Mouse (Mus musculus): ENCODE measurements at regions not wholly inside any gene's neighbourhood (a gene's known extent, or its start where the extent isn't known, plus 50 kb on each side); places are given as distances from the start of the nearest gene placed in this dataset.
"Not testable (repeated sequence)": the region's sequence is repeated elsewhere in the genome, so short reads cannot be mapped to it uniquely, and the experiment has no call there.

DNA sequence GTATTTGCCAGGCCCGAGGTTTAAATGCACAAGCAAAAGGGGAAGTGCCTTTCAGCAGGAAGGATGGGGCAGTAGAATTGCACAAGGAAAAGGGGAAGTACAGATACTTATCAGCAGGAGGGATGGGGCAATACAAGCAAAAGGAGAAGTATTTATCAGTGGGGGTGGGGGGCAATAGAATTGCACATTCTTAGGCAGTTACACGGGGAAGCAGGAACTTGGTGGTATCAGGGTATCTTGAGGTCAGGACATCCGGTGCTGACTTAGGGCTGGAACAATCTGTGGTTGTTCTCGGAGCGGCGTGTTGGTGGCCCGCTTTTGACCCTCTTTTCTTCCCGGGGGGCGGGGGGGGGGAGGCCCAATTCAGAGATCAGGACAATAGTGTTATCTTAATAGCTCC, 112.4 kb upstream of the Tmem150c start:
- WGBS = 98% methylated on average over 9 of the region's 9 CpGs

DNA sequence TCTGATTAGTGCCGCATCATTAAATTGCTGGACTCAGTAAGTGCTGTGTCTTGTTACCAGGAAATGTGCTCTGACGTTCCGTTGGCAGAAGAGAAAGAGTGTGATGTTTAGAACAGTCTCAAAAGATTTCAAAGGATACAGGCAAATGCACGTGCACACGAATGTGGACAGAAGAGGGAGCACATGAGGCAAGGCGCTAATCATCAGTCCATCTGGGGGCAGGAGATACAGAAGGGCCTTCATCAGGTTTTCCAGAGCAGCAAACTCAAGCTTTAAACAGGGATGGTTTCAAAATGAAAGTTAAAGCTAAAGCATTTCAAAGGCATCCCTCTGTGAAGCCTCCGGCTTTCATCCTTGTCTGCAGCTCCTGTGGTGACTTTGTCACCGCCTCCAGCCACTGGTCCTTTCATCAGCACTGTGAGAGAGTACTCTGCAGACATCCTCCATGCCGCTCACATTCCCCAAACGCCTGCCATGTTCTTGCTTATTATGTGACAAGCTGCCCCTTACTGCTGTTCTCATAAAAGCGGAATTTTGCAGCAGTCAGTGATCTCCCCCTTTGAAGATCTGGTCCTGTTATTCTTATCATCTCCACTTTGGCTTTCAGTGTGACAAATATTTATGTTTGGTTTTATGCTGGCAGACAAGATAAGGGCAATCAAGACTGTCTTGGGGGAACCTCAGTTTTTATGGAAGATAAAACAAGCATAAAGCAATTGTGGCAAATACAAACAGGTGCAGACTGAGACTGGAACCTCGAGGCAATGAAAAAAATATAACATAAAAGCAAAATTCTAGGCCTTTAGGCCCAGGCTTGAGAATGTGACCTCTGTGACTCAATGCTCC, 111.5 kb upstream of the Tmem150c start:
- peak; percentile 50 for DNase-seq (ENCODE audit: low spot score)
- no peak overlapping the region for H3K4me3 ChIP-seq (ENCODE audit: low read depth, low read length)
- peak; percentile 67 for ATAC-seq
- no peaks in the 10 kb centered on the region for H3K9me3 ChIP-seq (replicated peaks; ENCODE audit: control insufficient read depth, low read length)
- H3K9ac ChIP-seq (ENCODE audit: low read length) = no peak overlapping the region
- no peaks in the 10 kb centered on the region for H3K27me3 ChIP-seq (replicated peaks; ENCODE audit: control insufficient read depth, insufficient read depth, low read length)
- no peaks in the 10 kb centered on the region for H3K4me1 ChIP-seq (ENCODE audit: control insufficient read depth, insufficient read depth, low read length)
- H3K27ac ChIP-seq (ENCODE audit: low read depth, low read length) = no peak overlapping the region
- WGBS = 49% methylated on average over 12 of the region's 12 CpGs
- no peak overlapping the region for H3K4me2 ChIP-seq (ENCODE audit: low read length)
- no peaks in the 10 kb centered on the region for H3K36me3 ChIP-seq (ENCODE audit: control insufficient read depth, insufficient read depth, low read length)

More for the DNA sequence above, 112.4 kb upstream of the Tmem150c start:
- not testable (repeated sequence) for H3K4me1 ChIP-seq (ENCODE audit: control insufficient read depth, insufficient read depth, low read length); DNase-seq (ENCODE audit: low spot score); H3K36me3 ChIP-seq (ENCODE audit: control insufficient read depth, insufficient read depth, low read length); H3K9me3 ChIP-seq (replicated peaks; ENCODE audit: control insufficient read depth, low read length); H3K4me2 ChIP-seq (ENCODE audit: low read length); ATAC-seq; H3K4me3 ChIP-seq (ENCODE audit: low read depth, low read length); H3K27me3 ChIP-seq (replicated peaks; ENCODE audit: control insufficient read depth, insufficient read depth, low read length); H3K27ac ChIP-seq (ENCODE audit: low read depth, low read length); H3K9ac ChIP-seq (ENCODE audit: low read length)

DNA sequence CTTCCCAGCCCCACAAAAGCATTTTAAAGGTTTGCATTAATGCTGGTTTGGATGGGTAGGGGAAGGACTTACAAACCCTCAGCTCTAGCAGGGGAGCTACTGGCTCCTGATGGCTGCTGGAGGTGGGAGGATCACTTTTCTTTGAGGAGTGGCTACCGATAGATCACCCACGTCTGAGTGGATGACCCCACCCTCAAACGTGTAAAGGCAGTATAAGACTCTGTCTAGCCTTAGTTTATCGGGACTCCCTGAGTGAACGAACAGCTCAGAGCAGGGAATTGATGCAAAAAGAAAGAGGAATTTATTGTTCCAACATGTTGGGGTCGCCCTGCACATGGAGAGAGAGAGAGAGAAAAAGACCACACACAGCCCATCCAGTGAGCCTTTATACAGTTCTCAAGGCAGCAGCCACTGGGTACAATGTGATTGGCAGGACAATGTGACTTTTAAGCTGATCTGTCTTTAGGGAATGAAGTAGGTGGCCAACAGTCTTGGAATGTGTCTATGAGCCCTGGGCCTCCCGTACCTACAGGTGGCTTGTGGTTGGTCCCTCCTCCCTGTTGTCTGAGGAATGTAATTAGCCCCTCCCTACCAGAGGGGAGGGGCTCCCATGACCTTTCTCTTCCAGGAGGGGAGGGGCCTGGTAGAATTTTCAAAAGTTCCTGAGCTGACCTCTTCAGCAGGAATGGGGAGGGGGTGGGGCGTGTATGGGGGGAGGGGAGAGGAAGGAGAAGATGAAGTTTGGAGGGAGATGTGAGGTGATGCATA, 108.7 kb upstream of the Tmem150c start:
- DNase-seq (ENCODE audit: low spot score) (no peak), ATAC-seq (no peak)
- Histone ChIP-seq H3K9me3 (replicated peaks; ENCODE audit: control insufficient read depth, low read length) (no peaks in the 10 kb centered on the region), H3K27ac (ENCODE audit: low read depth, low read length) (no peak overlapping the region), H3K4me1 (ENCODE audit: control insufficient read depth, insufficient read depth, low read length) (no peaks in the 10 kb centered on the region), H3K9ac (ENCODE audit: low read length) (no peak overlapping the region), H3K4me3 (ENCODE audit: low read depth, low read length) (no peak overlapping the region), H3K36me3 (ENCODE audit: control insufficient read depth, insufficient read depth, low read length) (no peaks in the 10 kb centered on the region), H3K27me3 (replicated peaks; ENCODE audit: control insufficient read depth, insufficient read depth, low read length) (no peaks in the 10 kb centered on the region), H3K4me2 (ENCODE audit: low read length) (no peak overlapping the region)
- 67% methylated on average over 8 of the region's 8 CpGs for WGBS

DNA sequence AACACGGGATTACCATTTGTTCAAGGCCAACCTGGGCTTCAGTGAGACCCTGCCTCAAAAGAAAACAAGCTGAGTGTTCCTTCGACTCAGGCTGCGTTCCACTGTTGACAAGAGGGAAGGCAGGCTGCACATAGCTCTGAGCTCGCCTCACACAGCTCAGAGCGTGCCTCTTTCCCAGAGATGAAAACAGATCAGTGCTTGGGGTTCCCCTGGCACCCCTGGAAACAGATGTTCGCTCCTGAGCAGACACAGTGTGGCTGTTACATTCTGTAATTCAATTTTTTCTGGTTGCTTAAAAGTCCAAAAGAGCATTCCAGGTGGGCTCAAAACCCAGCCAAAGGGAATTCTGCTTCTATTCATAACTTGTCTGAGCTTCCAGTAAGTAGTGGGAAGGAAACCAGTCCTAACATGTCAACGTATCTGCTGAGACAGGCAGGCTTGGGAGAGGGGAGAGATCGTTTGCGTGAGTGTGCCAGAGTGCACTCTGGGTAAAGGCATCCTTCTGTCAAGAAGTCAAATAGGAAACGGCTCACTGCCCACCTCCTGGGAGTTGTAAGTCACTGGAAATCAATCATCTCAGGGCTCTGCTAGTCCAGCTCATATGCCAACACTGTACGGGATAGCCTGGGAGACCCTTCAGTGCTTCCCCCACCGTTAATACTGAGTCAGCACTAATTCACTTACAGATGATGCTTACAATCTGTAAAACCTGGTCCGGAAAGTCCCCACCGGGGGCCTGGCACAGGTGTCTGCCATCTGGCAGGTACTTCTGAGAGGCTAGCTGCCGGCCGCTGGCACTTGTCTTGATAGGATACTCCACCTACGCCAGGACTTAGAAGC, 107.3 kb upstream of the Tmem150c start:
- Histone ChIP-seq H3K4me1 (ENCODE audit: control insufficient read depth, insufficient read depth, low read length) (no peaks in the 10 kb centered on the region), H3K9ac (ENCODE audit: low read length) (no peak overlapping the region), H3K27ac (ENCODE audit: low read depth, low read length) (no peak overlapping the region), H3K36me3 (ENCODE audit: control insufficient read depth, insufficient read depth, low read length) (no peaks in the 10 kb centered on the region), H3K9me3 (replicated peaks; ENCODE audit: control insufficient read depth, low read length) (no peaks in the 10 kb centered on the region), H3K27me3 (replicated peaks; ENCODE audit: control insufficient read depth, insufficient read depth, low read length) (no peaks in the 10 kb centered on the region), H3K4me3 (ENCODE audit: low read depth, low read length) (no peak overlapping the region), H3K4me2 (ENCODE audit: low read length) (no peak overlapping the region)
- WGBS = 74% methylated on average over 17 of the region's 17 CpGs
- no peak for DNase-seq (ENCODE audit: low spot score)
- ATAC-seq = no peak

DNA sequence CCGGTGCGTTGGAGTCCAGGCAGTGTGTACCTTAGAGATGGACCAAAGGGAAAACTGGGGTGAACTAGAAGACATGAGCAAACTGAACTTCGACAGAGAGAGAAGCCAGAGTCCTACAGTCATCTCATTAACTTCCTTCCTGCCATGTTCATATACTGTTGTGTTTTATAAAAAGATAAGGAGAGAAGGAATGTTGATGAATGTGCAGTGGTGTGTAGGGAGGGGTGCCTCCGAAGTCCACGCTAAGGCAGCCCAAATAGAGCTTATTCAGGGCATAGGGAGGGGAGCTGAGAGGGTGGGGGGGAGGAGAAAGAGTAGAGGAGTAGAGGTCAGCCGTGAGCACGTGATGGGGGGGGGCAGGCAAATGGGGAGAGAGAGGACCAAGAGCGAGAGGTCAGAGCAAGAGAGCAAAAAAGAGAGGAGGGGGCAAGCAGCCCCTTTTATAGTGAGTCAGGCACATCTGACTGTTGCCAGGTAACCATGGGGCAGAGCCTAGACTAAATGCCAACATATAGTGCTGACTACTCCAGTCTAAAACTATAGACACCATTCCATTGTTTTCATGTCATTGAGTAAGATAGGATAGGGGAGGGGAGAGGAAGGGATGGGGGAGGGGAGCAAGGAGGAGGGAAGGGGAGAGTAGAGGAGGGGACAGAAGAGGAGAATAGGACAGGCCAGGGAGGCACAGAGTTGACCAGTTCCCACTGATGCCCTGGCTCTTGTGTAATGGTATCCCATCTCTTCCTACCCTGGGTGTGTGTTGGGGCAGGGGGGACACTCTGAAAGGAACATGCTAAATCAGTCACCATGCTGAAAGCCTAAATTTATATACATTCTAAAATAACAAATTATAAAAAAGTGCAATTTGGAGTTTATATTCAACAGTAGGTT, 100.4 kb upstream of the Tmem150c start:
- peaks cover 13% of the 10 kb centered on the region; the same call in 1 of the 2 replicates for H3K4me1 ChIP-seq (ENCODE audit: control insufficient read depth, insufficient read depth, low read length)
- no peaks in the 10 kb centered on the region for H3K9me3 ChIP-seq (replicated peaks; ENCODE audit: control insufficient read depth, low read length)
- ATAC-seq = peak; percentile 54; the same call in 1 of the 2 replicates
- WGBS = 68% methylated on average over 8 of the region's 8 CpGs
- no peak for DNase-seq (ENCODE audit: low spot score)
- H3K4me3 ChIP-seq (ENCODE audit: low read depth, low read length) = no peak overlapping the region
- H3K36me3 ChIP-seq (ENCODE audit: control insufficient read depth, insufficient read depth, low read length) = no peaks in the 10 kb centered on the region
- H3K9ac ChIP-seq (ENCODE audit: low read length) = no peak overlapping the region
- no peak overlapping the region for H3K4me2 ChIP-seq (ENCODE audit: low read length)
- H3K27me3 ChIP-seq (replicated peaks; ENCODE audit: control insufficient read depth, insufficient read depth, low read length) = no peaks in the 10 kb centered on the region
- peak overlapping the region; percentile 65; the same call in 1 of the 2 replicates for H3K27ac ChIP-seq (ENCODE audit: low read depth, low read length)

DNA sequence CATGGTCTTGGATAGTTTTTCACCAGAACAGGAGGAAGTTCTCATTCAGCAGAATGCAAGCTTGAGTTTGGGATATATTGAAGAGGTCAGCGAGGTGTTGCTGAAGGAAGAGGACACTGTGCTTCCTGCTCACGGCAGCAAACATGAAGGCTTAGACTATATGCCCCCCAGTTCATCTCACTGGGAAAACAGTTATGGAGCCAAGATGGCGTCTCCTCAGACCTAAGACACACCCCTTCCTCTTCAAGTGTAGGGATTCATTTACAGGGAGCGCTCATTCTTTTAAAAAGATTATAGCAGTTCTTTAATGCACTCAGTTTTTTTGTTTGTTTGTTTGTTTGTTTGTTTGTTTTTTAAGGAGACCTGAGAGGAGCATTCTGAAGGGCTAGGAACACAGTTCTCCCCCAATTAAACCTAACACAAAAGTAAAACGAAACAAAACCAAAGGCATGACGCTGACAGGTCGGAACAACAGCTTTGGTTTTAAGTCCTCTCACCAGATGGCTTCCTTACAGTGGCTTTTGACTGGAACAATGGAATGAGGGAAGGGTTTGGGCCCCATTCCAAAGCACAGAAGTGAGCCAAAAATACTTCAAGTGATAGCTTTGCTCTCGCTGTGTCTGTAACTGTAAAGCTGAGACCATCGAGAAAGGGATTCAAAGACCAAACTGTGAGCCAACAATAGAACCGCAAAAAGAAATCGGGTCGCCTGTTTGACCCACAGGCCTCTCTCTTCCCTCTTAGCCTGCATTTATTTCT, 99.5 kb upstream of the Tmem150c start:
- no peaks in the 10 kb centered on the region for H3K36me3 ChIP-seq (ENCODE audit: control insufficient read depth, insufficient read depth, low read length)
- peak overlapping the region; percentile 65; the same call in 1 of the 2 replicates for H3K27ac ChIP-seq (ENCODE audit: low read depth, low read length)
- no peak overlapping the region for H3K4me3 ChIP-seq (ENCODE audit: low read depth, low read length)
- no peak overlapping the region for H3K9ac ChIP-seq (ENCODE audit: low read length)
- 0 out of 2 replicates have a peak overlapping the region, but pooled peaks have one; percentile 5 for H3K4me2 ChIP-seq (ENCODE audit: low read length)
- ATAC-seq (peak; percentile 86), DNase-seq (ENCODE audit: low spot score) (peak; percentile 92)
- peaks cover 13% of the 10 kb centered on the region; the same call in 1 of the 2 replicates for H3K4me1 ChIP-seq (ENCODE audit: control insufficient read depth, insufficient read depth, low read length)
- no peaks in the 10 kb centered on the region for H3K9me3 ChIP-seq (replicated peaks; ENCODE audit: control insufficient read depth, low read length)
- WGBS = 38% methylated on average over 12 of the region's 12 CpGs
- H3K27me3 ChIP-seq (replicated peaks; ENCODE audit: control insufficient read depth, insufficient read depth, low read length) = no peaks in the 10 kb centered on the region

DNA sequence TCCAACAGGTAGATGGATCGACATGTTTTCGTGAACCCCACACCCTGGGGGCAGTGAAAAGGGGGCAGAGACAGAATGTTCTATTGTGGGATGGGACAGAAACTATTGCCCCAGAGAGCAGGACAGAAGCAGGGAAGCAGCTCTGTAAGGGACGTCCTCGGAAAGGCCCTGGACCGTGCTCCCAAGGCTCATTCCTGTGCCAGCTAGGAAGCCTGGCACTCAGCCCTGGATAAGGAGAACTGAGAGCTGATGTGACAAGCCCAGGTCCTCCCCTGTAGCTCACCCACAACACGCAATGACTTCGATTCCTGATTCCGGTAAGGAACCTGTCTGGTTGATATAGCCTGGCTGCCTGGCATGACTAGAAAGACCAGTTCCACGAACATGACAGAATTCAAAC, 95.7 kb upstream of the Tmem150c start:
- DNase-seq (ENCODE audit: low spot score) (no peak), ATAC-seq (no peak)
- Histone ChIP-seq H3K27ac (ENCODE audit: low read depth, low read length) (no peak overlapping the region), H3K9ac (ENCODE audit: low read length) (no peak overlapping the region), H3K9me3 (replicated peaks; ENCODE audit: control insufficient read depth, low read length) (no peaks in the 10 kb centered on the region), H3K27me3 (replicated peaks; ENCODE audit: control insufficient read depth, insufficient read depth, low read length) (no peaks in the 10 kb centered on the region), H3K4me3 (ENCODE audit: low read depth, low read length) (no peak overlapping the region), H3K36me3 (ENCODE audit: control insufficient read depth, insufficient read depth, low read length) (no peaks in the 10 kb centered on the region), H3K4me1 (ENCODE audit: control insufficient read depth, insufficient read depth, low read length) (peaks cover 13% of the 10 kb centered on the region; the same call in 1 of the 2 replicates), H3K4me2 (ENCODE audit: low read length) (no peak overlapping the region)
- 85% methylated on average over 9 of the region's 9 CpGs for WGBS

Data from forebrain, embryonic 14.5 days (tissue).